Comparison of ENCODE assay signal across 8 mouse cellular contexts in the genomic region with DNA sequence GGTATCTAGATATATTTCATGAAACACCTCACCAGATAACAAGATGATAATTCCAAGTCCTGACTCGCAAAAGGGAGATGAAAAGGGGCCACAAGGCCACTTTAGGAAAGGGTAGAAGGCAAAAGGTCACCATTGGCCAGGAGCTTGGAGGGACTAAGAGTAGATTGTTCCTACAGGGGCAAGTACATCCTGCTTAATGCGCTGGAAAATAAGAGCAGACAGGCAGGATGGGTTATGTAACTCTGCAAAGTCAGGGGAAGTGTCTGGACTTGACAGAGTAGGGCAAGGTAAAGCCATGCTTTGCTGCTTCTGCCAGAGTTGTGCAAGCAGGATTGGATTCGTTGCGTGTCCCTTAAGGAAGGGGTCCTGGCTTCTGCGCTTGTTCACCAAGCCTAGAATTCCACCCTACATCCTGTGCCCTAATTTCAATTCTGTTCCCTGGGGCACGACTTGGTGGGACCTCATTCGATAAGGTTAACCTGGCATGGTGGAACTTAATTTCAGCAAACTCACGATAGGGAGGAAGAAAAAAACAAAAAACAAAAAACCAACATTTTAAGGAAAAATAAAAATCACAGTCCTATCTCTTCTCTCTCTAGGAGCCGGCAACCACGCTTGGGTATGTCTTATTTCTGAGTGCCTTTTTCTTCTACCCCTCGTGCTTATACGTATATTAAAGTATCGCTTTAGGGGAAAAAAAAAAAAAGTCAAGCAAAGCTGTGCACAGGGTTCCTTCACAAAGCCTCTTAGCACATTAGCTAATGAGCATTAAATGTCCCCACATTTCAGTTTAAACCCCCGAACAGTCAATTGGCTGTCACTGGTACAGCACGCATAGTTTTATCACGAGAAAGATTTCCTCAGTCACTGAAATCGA. TPM values are rescaled to one million over a fixed set of nuclear protein-coding genes. Genes with fewer than 3 reads are reported as not detected.
DNase-seq lines count a peak whose midpoint lies in the region; ATAC-seq and TF ChIP-seq lines count a peak whose summit lies in the region.

No protein-coding gene starts in this region.

- WGBS in hindbrain, embryonic 14.5 days = 33% methylated on average over 17 of the region's 17 CpGs
- WGBS in midbrain, embryonic 16.5 days = 22% methylated on average over 17 of the region's 17 CpGs

- no peak for DNase-seq in left cerebral cortex, adult 2 months (ENCODE audit: extremely low spot score in 1 of 2, low spot score in 2 of 2)
- no peak for DNase-seq in left cerebral cortex, adult 8-10 months (ENCODE audit: low spot score in 2 of 2)
- peak; percentile 30 to 58 for DNase-seq in cerebellum, postnatal 36 days
- DNase-seq in hindbrain, embryonic 14.5 days (ENCODE audit: low spot score) = no peak
- no peak for DNase-seq in frontal cortex, postnatal 36 days (ENCODE audit: low spot score in 2 of 2)
- DNase-seq in ovary, postnatal 10 days (ENCODE audit: low spot score) = no peak
- DNase-seq in spleen, adult 12 weeks (ENCODE audit: low spot score) = no peak

- no peak overlapping the region for H3K27ac ChIP-seq in left cerebral cortex, adult 2 months
- H3K27ac ChIP-seq in hindbrain, embryonic 14.5 days = no peak overlapping the region
- no peak overlapping the region for H3K27ac ChIP-seq in midbrain, embryonic 16.5 days (ENCODE audit: low read length)

- H3K4me1 ChIP-seq in hindbrain, embryonic 14.5 days (replicated peaks; ENCODE audit: control insufficient read depth, insufficient read depth, low read length) = peaks cover 9% of the 10 kb centered on the region; the same call in 1 of the 2 replicates
- H3K4me1 ChIP-seq in midbrain, embryonic 16.5 days (ENCODE audit: control insufficient read depth, insufficient read depth, low read length) = peaks cover 15% of the 10 kb centered on the region

- no peaks in the 10 kb centered on the region for H3K9me3 ChIP-seq in hindbrain, embryonic 14.5 days (ENCODE audit: control insufficient read depth, low read length)
- no peaks in the 10 kb centered on the region for H3K9me3 ChIP-seq in midbrain, embryonic 16.5 days (replicated peaks; ENCODE audit: control insufficient read depth, low read length, poor library complexity, severe bottlenecking)

- no peak for ATAC-seq in hindbrain, embryonic 14.5 days (ENCODE audit: low FRiP score)
- ATAC-seq in midbrain, embryonic 16.5 days = no peak

- intact Hi-C loops in left cerebral cortex, adult 2 months (cut with DNase I) = no loop called here

- TF ChIP-seq CTCF in left cerebral cortex, adult 2 months (IDR thresholded peaks at IDR 0.05) = no peak

- peak overlapping the region; percentile 67; the same call in 1 of the 2 replicates for H3K9ac ChIP-seq in hindbrain, embryonic 14.5 days
- peak overlapping the region; percentile 85 for H3K9ac ChIP-seq in midbrain, embryonic 16.5 days (ENCODE audit: low read depth, low read length)

- H3K36me3 ChIP-seq in hindbrain, embryonic 14.5 days (replicated peaks; ENCODE audit: control insufficient read depth, insufficient read depth) = no peaks in the 10 kb centered on the region
- no peaks in the 10 kb centered on the region for H3K36me3 ChIP-seq in midbrain, embryonic 16.5 days (ENCODE audit: control insufficient read depth, insufficient read depth, low read length)

- peak overlapping the region; percentile 97 for H3K4me2 ChIP-seq in hindbrain, embryonic 14.5 days (replicated peaks)
- H3K4me2 ChIP-seq in midbrain, embryonic 16.5 days (ENCODE audit: low read length) = peak overlapping the region; percentile 100

- no peaks in the 10 kb centered on the region for H3K27me3 ChIP-seq in hindbrain, embryonic 14.5 days (ENCODE audit: control insufficient read depth, insufficient read depth, low read length)
- H3K27me3 ChIP-seq in midbrain, embryonic 16.5 days (ENCODE audit: control insufficient read depth, insufficient read depth, low read depth, low read length) = no peaks in the 10 kb centered on the region; the same call in 1 of the 2 replicates

- H3K4me3 ChIP-seq in left cerebral cortex, adult 2 months = peak overlapping the region; percentile 66
- H3K4me3 ChIP-seq in hindbrain, embryonic 14.5 days (replicated peaks; ENCODE audit: low read length) = peak overlapping the region; percentile 69
- H3K4me3 ChIP-seq in midbrain, embryonic 16.5 days (ENCODE audit: low read depth, low read length) = peak overlapping the region; percentile 83

RNA-seq across cellular contexts. Expression of gene Mreg, which starts 1.1 kb away (rescaled TPM):
- total RNA-seq in left cerebral cortex, adult 2 months (2021) = 1 to 10 TPM; 4.1 to 4.9 TPM
- total RNA-seq in left cerebral cortex, adult 8-10 months (2022) = 1 to 10 TPM; 4.6 to 6.9 (median 6.0) TPM
- polyA plus RNA-seq in hindbrain, embryonic 14.5 days (2014; fragmentation: Nextera tagmentation; extraction: Ambion mirVana) = 2.7 and 3.9 TPM in 2 replicates
- polyA plus RNA-seq in midbrain, embryonic 16.5 days (2015; fragmentation: Nextera tagmentation; extraction: Ambion mirVana) = 1.6 and 1.9 TPM in 2 replicates

Comparison
In these comparisons a context has a peak if more than half of its experiments do, and no peak if none do; other contexts are left out.
1. DNase-seq: peak in cerebellum, postnatal 36 days (2 of 2); none in left cerebral cortex, adult 2 months (0 of 2), left cerebral cortex, adult 8-10 months (0 of 2), hindbrain, embryonic 14.5 days (single experiment), frontal cortex, postnatal 36 days (0 of 2), ovary, postnatal 10 days (single experiment) and spleen, adult 12 weeks (single experiment).
2. Peak in every context shown above with its lines, with median percentiles within 50 percentile points of each other: H3K4me3 ChIP-seq.